In genomic region chr1:37610242-37610641, GRCm38 (mm10) we compare ENCODE assay signal across 20 mouse cellular contexts.
"Had no signal": no experiment of that assay in that cellular context is flagged by ENCODE, and none has a peak within 500 bp of the region (broad histone marks: within the 10 kb centered on the region; RNA-seq: fewer than 3 reads in every experiment).

No protein-coding gene starts in this region.

- ATAC-seq: hindbrain, postnatal 0 days; inflammation-experienced regulatory T-cells, adult 6 months; liver, embryonic 12.5 days; midbrain, embryonic 15.5 days had no signal

- H3K4me2 ChIP-seq: kidney, embryonic 15.5 days; limb, embryonic 13.5 days; liver, embryonic 12.5 days; liver, embryonic 15.5 days; midbrain, embryonic 12.5 days; midbrain, embryonic 15.5 days had no signal

- H3K36me3 ChIP-seq: kidney, embryonic 15.5 days; limb, embryonic 13.5 days; liver, embryonic 12.5 days; liver, embryonic 15.5 days; midbrain, embryonic 12.5 days; midbrain, embryonic 15.5 days had no signal

- DNase-seq: kidney, adult 11 months; kidney, adult 8-10 months; kidney, postnatal 14 days; kidney, postnatal 4 days; left cerebral cortex, postnatal 4 days; lung, adult 2 months; lung, postnatal 14 days; retina, postnatal 1 day; right cerebral cortex, postnatal 25 days; thymus, postnatal 25 days had no signal

- H3K9ac ChIP-seq: kidney, embryonic 15.5 days; limb, embryonic 13.5 days; liver, embryonic 12.5 days; liver, embryonic 15.5 days; midbrain, embryonic 12.5 days; midbrain, embryonic 15.5 days had no signal

- H3K27me3 ChIP-seq: kidney, embryonic 15.5 days; limb, embryonic 13.5 days; liver, embryonic 12.5 days; liver, embryonic 15.5 days; midbrain, embryonic 12.5 days; midbrain, embryonic 15.5 days had no signal

- H3K4me1 ChIP-seq: liver, embryonic 12.5 days; liver, embryonic 15.5 days; midbrain, embryonic 12.5 days; midbrain, embryonic 15.5 days had no signal

- H3K27ac ChIP-seq: hindbrain, postnatal 0 days; kidney, embryonic 15.5 days; limb, embryonic 13.5 days; liver, embryonic 12.5 days; liver, embryonic 15.5 days; macrophage; midbrain, embryonic 12.5 days; midbrain, embryonic 15.5 days had no signal

- H3K9me3 ChIP-seq: kidney, embryonic 15.5 days; limb, embryonic 13.5 days; liver, embryonic 12.5 days; liver, embryonic 15.5 days; midbrain, embryonic 12.5 days; midbrain, embryonic 15.5 days had no signal

- H3K4me3 ChIP-seq: kidney, embryonic 15.5 days; limb, embryonic 13.5 days; liver, embryonic 12.5 days; liver, embryonic 15.5 days; midbrain, embryonic 12.5 days; midbrain, embryonic 15.5 days; myocyte had no signal
